Mouse (Mus musculus): ENCODE data around the gene Adtrp. TPM values are rescaled to one million over a fixed set of nuclear protein-coding genes. Genes with fewer than 3 reads are reported as not detected.

The Adtrp gene
- total and polyA plus RNA-seq, 2 experiments, result 193 to 323 TPM

- Histone ChIP-seq H3K9ac (ENCODE audit: low read depth, low read length) (no peak overlapping the region), H3K79me2 (ENCODE audit: control insufficient read depth, insufficient read depth, low read length) (no peaks in the 10 kb centered on the region), H3K36me3 (ENCODE audit: control insufficient read depth, insufficient read depth, low read length) (no peaks in the 10 kb centered on the region), H3K27ac (replicated peaks; ENCODE audit: insufficient read depth, low read depth, low read length) (no peak overlapping the region), H3K4me1 (ENCODE audit: control insufficient read depth, insufficient read depth, low read length) (peaks cover 5% of the 10 kb centered on the region), H3K4me3 (ENCODE audit: insufficient read depth, low read depth, low read length) (no peak overlapping the region), H3K27me3 (ENCODE audit: control insufficient read depth, insufficient read depth, low read length) (peaks cover 3% of the 10 kb centered on the region; the same call in 1 of the 2 replicates)
- WGBS, result 16% methylated on average over 4 of the region's 4 CpGs
- DNase-seq (ENCODE audit: extremely low read depth, low read depth, low spot score), result peak; percentile 93
- TF ChIP-seq POLR2A (IDR thresholded peaks at IDR 0.05; ENCODE audit: extremely low read depth, insufficient read depth, low read length) (no peak), CTCF (IDR thresholded peaks at IDR 0.05; ENCODE audit: low read depth, low read length) (no peak)
Observed at GRCm38 (mm10) chr13:41883665-41884291, 36.3 kb upstream of the Adtrp start.

GRCm38 (mm10) chr13:41881201-41881600, 33.7 kb upstream of the Adtrp start:
- Histone ChIP-seq H3K9ac (ENCODE audit: low read depth, low read length) (no peak overlapping the region), H3K27me3 (ENCODE audit: control insufficient read depth, insufficient read depth, low read length) (no peaks in the 10 kb centered on the region; the same call in 1 of the 2 replicates), H3K4me3 (ENCODE audit: insufficient read depth, low read depth, low read length) (no peak overlapping the region), H3K4me1 (ENCODE audit: control insufficient read depth, insufficient read depth, low read length) (peaks cover 5% of the 10 kb centered on the region), H3K79me2 (ENCODE audit: control insufficient read depth, insufficient read depth, low read length) (no peaks in the 10 kb centered on the region), H3K27ac (replicated peaks; ENCODE audit: insufficient read depth, low read depth, low read length) (no peak overlapping the region), H3K36me3 (ENCODE audit: control insufficient read depth, insufficient read depth, low read length) (no peaks in the 10 kb centered on the region)
- 33% methylated on average over 2 of the region's 2 CpGs for WGBS
- TF ChIP-seq POLR2A (IDR thresholded peaks at IDR 0.05; ENCODE audit: extremely low read depth, insufficient read depth, low read length) (no peak), CTCF (IDR thresholded peaks at IDR 0.05; ENCODE audit: low read depth, low read length) (no peak)
- peak; percentile 24 for DNase-seq (ENCODE audit: extremely low read depth, low read depth, low spot score)

GRCm38 (mm10) chr13:41880525-41880924, 33.0 kb upstream of the Adtrp start:
- no peaks in the 10 kb centered on the region for H3K36me3 ChIP-seq (ENCODE audit: control insufficient read depth, insufficient read depth, low read length)
- DNase-seq (ENCODE audit: extremely low read depth, low read depth, low spot score), result no peak
- H3K4me1 ChIP-seq (ENCODE audit: control insufficient read depth, insufficient read depth, low read length), result peaks cover 5% of the 10 kb centered on the region
- H3K4me3 ChIP-seq (ENCODE audit: insufficient read depth, low read depth, low read length), result no peak overlapping the region
- no peak overlapping the region for H3K9ac ChIP-seq (ENCODE audit: low read depth, low read length)
- no peak overlapping the region for H3K27ac ChIP-seq (replicated peaks; ENCODE audit: insufficient read depth, low read depth, low read length)
- H3K79me2 ChIP-seq (ENCODE audit: control insufficient read depth, insufficient read depth, low read length), result no peaks in the 10 kb centered on the region
- no peak for TF ChIP-seq CTCF (IDR thresholded peaks at IDR 0.05; ENCODE audit: low read depth, low read length)
- TF ChIP-seq POLR2A (IDR thresholded peaks at IDR 0.05; ENCODE audit: extremely low read depth, insufficient read depth, low read length), result no peak
- H3K27me3 ChIP-seq (ENCODE audit: control insufficient read depth, insufficient read depth, low read length), result no peaks in the 10 kb centered on the region; the same call in 1 of the 2 replicates

- H3K79me2 ChIP-seq (ENCODE audit: control insufficient read depth, insufficient read depth, low read length), result no peaks in the 10 kb centered on the region
- H3K36me3 ChIP-seq (ENCODE audit: control insufficient read depth, insufficient read depth, low read length), result no peaks in the 10 kb centered on the region
- no peak overlapping the region for H3K27ac ChIP-seq (replicated peaks; ENCODE audit: insufficient read depth, low read depth, low read length)
- WGBS, result 81% methylated on average over 7 of the region's 7 CpGs
- TF ChIP-seq POLR2A (IDR thresholded peaks at IDR 0.05; ENCODE audit: extremely low read depth, insufficient read depth, low read length) (no peak), CTCF (IDR thresholded peaks at IDR 0.05; ENCODE audit: low read depth, low read length) (no peak)
- H3K4me1 ChIP-seq (ENCODE audit: control insufficient read depth, insufficient read depth, low read length), result no peaks in the 10 kb centered on the region
- H3K27me3 ChIP-seq (ENCODE audit: control insufficient read depth, insufficient read depth, low read length), result 0 out of 2 replicates have a peak, but pooled peaks cover 3% of the 10 kb centered on the region
- no peak for DNase-seq (ENCODE audit: extremely low read depth, low read depth, low spot score)
- no peak overlapping the region for H3K4me3 ChIP-seq (ENCODE audit: insufficient read depth, low read depth, low read length)
- no peak overlapping the region for H3K9ac ChIP-seq (ENCODE audit: low read depth, low read length)
Observed at GRCm38 (mm10) chr13:41872686-41873085, 25.2 kb upstream of the Adtrp start.

GRCm38 (mm10) chr13:41872161-41872562, 24.7 kb upstream of the Adtrp start:
- Histone ChIP-seq H3K27ac (replicated peaks; ENCODE audit: insufficient read depth, low read depth, low read length) (no peak overlapping the region), H3K4me3 (ENCODE audit: insufficient read depth, low read depth, low read length) (no peak overlapping the region), H3K36me3 (ENCODE audit: control insufficient read depth, insufficient read depth, low read length) (no peaks in the 10 kb centered on the region), H3K27me3 (ENCODE audit: control insufficient read depth, insufficient read depth, low read length) (0 out of 2 replicates have a peak, but pooled peaks cover 3% of the 10 kb centered on the region), H3K9ac (ENCODE audit: low read depth, low read length) (no peak overlapping the region), H3K79me2 (ENCODE audit: control insufficient read depth, insufficient read depth, low read length) (no peaks in the 10 kb centered on the region), H3K4me1 (ENCODE audit: control insufficient read depth, insufficient read depth, low read length) (no peaks in the 10 kb centered on the region)
- no peak for TF ChIP-seq POLR2A (IDR thresholded peaks at IDR 0.05; ENCODE audit: extremely low read depth, insufficient read depth, low read length)
- no peak for TF ChIP-seq CTCF (IDR thresholded peaks at IDR 0.05; ENCODE audit: low read depth, low read length)
- WGBS, result 65% methylated on average over 8 of the region's 8 CpGs
- DNase-seq (ENCODE audit: extremely low read depth, low read depth, low spot score), result no peak

- TF ChIP-seq POLR2A (IDR thresholded peaks at IDR 0.05; ENCODE audit: extremely low read depth, insufficient read depth, low read length), result no peak
- no peak for TF ChIP-seq CTCF (IDR thresholded peaks at IDR 0.05; ENCODE audit: low read depth, low read length)
- no peak for DNase-seq (ENCODE audit: extremely low read depth, low read depth, low spot score)
- 91% methylated on average over 2 of the region's 2 CpGs for WGBS
- no peaks in the 10 kb centered on the region for H3K79me2 ChIP-seq (ENCODE audit: control insufficient read depth, insufficient read depth, low read length)
- H3K4me3 ChIP-seq (ENCODE audit: insufficient read depth, low read depth, low read length), result no peak overlapping the region
- H3K27ac ChIP-seq (replicated peaks; ENCODE audit: insufficient read depth, low read depth, low read length), result no peak overlapping the region
- H3K27me3 ChIP-seq (ENCODE audit: control insufficient read depth, insufficient read depth, low read length), result 0 out of 2 replicates have a peak, but pooled peaks cover 3% of the 10 kb centered on the region
- H3K36me3 ChIP-seq (ENCODE audit: control insufficient read depth, insufficient read depth, low read length), result no peaks in the 10 kb centered on the region
- no peak overlapping the region for H3K9ac ChIP-seq (ENCODE audit: low read depth, low read length)
- no peaks in the 10 kb centered on the region; the same call in 1 of the 2 replicates for H3K4me1 ChIP-seq (ENCODE audit: control insufficient read depth, insufficient read depth, low read length)
Observed at GRCm38 (mm10) chr13:41867533-41867932, 20.0 kb upstream of the Adtrp start.

All from liver, adult 2 months (tissue).